Mouse (Mus musculus) kidney, adult 9 months (tissue): ENCODE data around the gene Fam50b.

ENCODE experiments used
- DNase-seq: peaks from one replicate; pipeline ENCODE4 v3.0.0; 2022

Gene Fam50b

GRCm38 (mm10) chr13:34734686-34735085 lies at the start of gene Fam50b:
Fam50b (plus strand) TSS chr13:34734850.
- DNase-seq = no peak

GRCm38 (mm10) chr13:34685008-34685765 lies 49.5 kb upstream of the Fam50b start:
- no peak for DNase-seq

GRCm38 (mm10) chr13:34691049-34691448 lies 43.6 kb upstream of the Fam50b start:
- no peak for DNase-seq

GRCm38 (mm10) chr13:34693111-34693510 lies 41.5 kb upstream of the Fam50b start:
- no peak for DNase-seq

GRCm38 (mm10) chr13:34696734-34697332 lies 37.8 kb upstream of the Fam50b start:
- no peak for DNase-seq

GRCm38 (mm10) chr13:34700091-34700490 lies 34.6 kb upstream of the Fam50b start:
- no peak for DNase-seq

GRCm38 (mm10) chr13:34700630-34701029 lies 34.0 kb upstream of the Fam50b start:
- DNase-seq = no peak

- no peak for DNase-seq
Observed at GRCm38 (mm10) chr13:34703301-34703700, 31.3 kb upstream of the Fam50b start.

GRCm38 (mm10) chr13:34703795-34704194 lies 30.9 kb upstream of the Fam50b start:
- no peak for DNase-seq

GRCm38 (mm10) chr13:34704835-34705234 lies 29.8 kb upstream of the Fam50b start:
- no peak for DNase-seq

- DNase-seq = peak; percentile 90
Observed at GRCm38 (mm10) chr13:34708955-34709354, 25.7 kb upstream of the Fam50b start.

- no peak for DNase-seq
Observed at GRCm38 (mm10) chr13:34709566-34709965, 25.1 kb upstream of the Fam50b start.

GRCm38 (mm10) chr13:34711410-34711809 lies 23.2 kb upstream of the Fam50b start:
- DNase-seq = no peak

GRCm38 (mm10) chr13:34712881-34713280 lies 21.8 kb upstream of the Fam50b start:
- DNase-seq = no peak

GRCm38 (mm10) chr13:34715437-34715838 lies 19.2 kb upstream of the Fam50b start:
- no peak for DNase-seq

GRCm38 (mm10) chr13:34724831-34725592 lies 9.6 kb upstream of the Fam50b start:
- peak; percentile 13 for DNase-seq

- DNase-seq = peak; percentile 74
Observed at GRCm38 (mm10) chr13:34725800-34726476, 8.7 kb upstream of the Fam50b start.

- no peak for DNase-seq
Observed at GRCm38 (mm10) chr13:34726477-34726805, 8.2 kb upstream of the Fam50b start.

GRCm38 (mm10) chr13:34727060-34727459 lies 7.6 kb upstream of the Fam50b start:
- DNase-seq = no peak

- no peak for DNase-seq
Observed at GRCm38 (mm10) chr13:34731551-34731950, 3.1 kb upstream of the Fam50b start.

GRCm38 (mm10) chr13:34733780-34734179 lies 870 bp upstream of the Fam50b start:
- DNase-seq = no peak

GRCm38 (mm10) chr13:34737968-34738698 lies 3.5 kb downstream of the Fam50b start:
- no peak for DNase-seq

- no peak for DNase-seq
Observed at GRCm38 (mm10) chr13:34738699-34738973, 4.0 kb downstream of the Fam50b start.
